Mouse (Mus musculus) olfactory bulb, adult 2 months (tissue): ENCODE data around the gene Ntn4.

ENCODE experiments used
- CTCF ChIP-seq: fragments of 200-500 bp; IDR thresholded peaks from 2 replicates; pipeline ENCODE4 v1.5.1; 2012; ENCODE audit warnings: low read depth, mild to moderate bottlenecking, low read length, moderate library complexity; ENCODE audit not compliant: insufficient read depth
- POLR2A ChIP-seq: fragments of 200-500 bp; IDR thresholded peaks from 2 replicates; pipeline ENCODE4 v1.6.1; 2012; ENCODE audit warnings: mild to moderate bottlenecking, low read depth, low read length, moderate library complexity; ENCODE audit not compliant: insufficient read depth

DNA sequence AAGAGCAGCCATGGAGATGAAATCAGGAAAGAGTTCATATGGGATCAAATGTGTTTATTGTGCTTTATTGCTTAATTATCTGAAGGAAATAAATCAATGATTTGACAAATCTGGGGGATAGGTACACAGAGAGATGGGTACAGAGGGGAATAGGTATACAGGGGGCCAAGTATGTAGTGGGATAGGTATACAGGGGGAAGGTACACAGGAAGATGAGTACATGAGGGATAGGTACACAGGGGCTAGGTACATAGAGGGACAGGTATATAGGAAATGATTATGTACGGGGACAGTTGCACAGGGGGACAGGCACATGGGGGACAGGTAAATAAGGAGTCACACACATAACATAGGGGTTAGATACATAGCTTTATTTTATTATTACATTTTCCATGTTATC is 29.6 kb upstream of the Ntn4 start:
- TF ChIP-seq CTCF (no peak), POLR2A (no peak)
